Comparison of ENCODE assay signal across 23 mouse cellular contexts in genomic region chr1:184084961-184085360, GRCm38 (mm10). TPM values are rescaled to one million over a fixed set of nuclear protein-coding genes. Genes with fewer than 3 reads are reported as not detected.
A peak's percentile ranks its signal among the peaks of the same experiment; 100 is the strongest.
DNase-seq lines count a peak whose midpoint lies in the region; ATAC-seq and TF ChIP-seq lines count a peak whose summit lies in the region.
"Had no signal": no experiment of that assay in that cellular context is flagged by ENCODE, and none has a peak within 500 bp of the region (broad histone marks: within the 10 kb centered on the region; RNA-seq: fewer than 3 reads in every experiment).

No protein-coding gene starts in this region.

- H3K9ac ChIP-seq in lung, postnatal 0 days (replicated peaks; ENCODE audit: low read depth) = no peak overlapping the region
- no peak overlapping the region for H3K9ac ChIP-seq in stomach, postnatal 0 days (ENCODE audit: low read length)
- H3K9ac ChIP-seq: embryonic facial prominence, embryonic 15.5 days; intestine, embryonic 15.5 days; liver, embryonic 12.5 days had no signal

- H3K9me3 ChIP-seq in lung, postnatal 0 days (ENCODE audit: low read length) = 0 out of 2 replicates have a peak, but pooled peaks cover 2% of the 10 kb centered on the region
- no peaks in the 10 kb centered on the region for H3K9me3 ChIP-seq in stomach, postnatal 0 days (ENCODE audit: control insufficient read depth, low read length)
- H3K9me3 ChIP-seq: embryonic facial prominence, embryonic 15.5 days; hindbrain, embryonic 10.5 days; intestine, embryonic 15.5 days; liver, embryonic 12.5 days had no signal

- H3K27me3 ChIP-seq in lung, postnatal 0 days (replicated peaks; ENCODE audit: insufficient read depth, low read length) = no peaks in the 10 kb centered on the region
- no peaks in the 10 kb centered on the region for H3K27me3 ChIP-seq in stomach, postnatal 0 days (ENCODE audit: control insufficient read depth, insufficient read depth, low read length)
- H3K27me3 ChIP-seq: embryonic facial prominence, embryonic 15.5 days; intestine, embryonic 15.5 days; liver, embryonic 12.5 days had no signal

- H3K4me3 ChIP-seq in lung, postnatal 0 days (ENCODE audit: low read depth, low read length) = no peak overlapping the region
- no peak overlapping the region for H3K4me3 ChIP-seq in stomach, postnatal 0 days (ENCODE audit: low read depth, low read length)
- H3K4me3 ChIP-seq: embryonic facial prominence, embryonic 15.5 days; hindbrain, embryonic 10.5 days; intestine, embryonic 15.5 days; layer of hippocampus, adult 2 months; liver, embryonic 12.5 days; megakaryocyte, embryonic 14.5 days had no signal

- no peak for ATAC-seq in lung, postnatal 0 days
- peak; percentile 57; the same call in 1 of the 2 replicates for ATAC-seq in stomach, postnatal 0 days (ENCODE audit: low FRiP score, low TSS enrichment)
- ATAC-seq in megakaryocyte-erythroid progenitor cell, adult 5-6 weeks (replicated peaks; ENCODE audit: low FRiP score, low TSS enrichment, poor library complexity, severe bottlenecking) = no peak
- ATAC-seq: activated CD4-positive, CD25-positive, alpha-beta regulatory T cell, adult 4 months; hindbrain, embryonic 16.5 days; intestine, embryonic 15.5 days; liver, embryonic 12.5 days had no signal

- DNase-seq in adrenal gland, adult (ENCODE audit: inconsistent age in 2 of 2, low spot score in 1 of 2) = peak; percentile 75 to 85
- no peak for DNase-seq in adrenal gland, postnatal 4 days (ENCODE audit: low spot score in 2 of 2)
- DNase-seq in lung, postnatal 10 days = peak; percentile 39
- no peak for DNase-seq in lung, postnatal 0 days (ENCODE audit: low spot score)
- DNase-seq in adrenal gland, postnatal 14 days = peak; percentile 64
- DNase-seq in stomach, postnatal 0 days (ENCODE audit: low spot score) = no peak
- DNase-seq in layer of hippocampus, adult 18-20 months (ENCODE audit: low spot score in 2 of 2) = no peak
- DNase-seq: cerebellum, adult 8-10 months; kidney, adult 9 months; kidney, postnatal 14 days; lung, adult 18-20 months; midbrain, embryonic 14.5 days; spleen, adult 18-20 months; thymus, postnatal 25 days had no signal

- no peak overlapping the region for H3K27ac ChIP-seq in lung, postnatal 0 days (ENCODE audit: low read length)
- no peak overlapping the region for H3K27ac ChIP-seq in stomach, postnatal 0 days (replicated peaks)
- H3K27ac ChIP-seq: embryonic facial prominence, embryonic 15.5 days; hindbrain, embryonic 10.5 days; intestine, embryonic 15.5 days; layer of hippocampus, adult 2 months; liver, embryonic 12.5 days had no signal

- no peak for TF ChIP-seq CTCF in lung, postnatal 0 days (IDR thresholded peaks at IDR 0.05)
- no peak for TF ChIP-seq CTCF in stomach, postnatal 0 days (IDR thresholded peaks at IDR 0.05; ENCODE audit: low read depth)

- no peak overlapping the region for H3K4me2 ChIP-seq in lung, postnatal 0 days (replicated peaks; ENCODE audit: low read depth, low read length)
- no peak overlapping the region for H3K4me2 ChIP-seq in stomach, postnatal 0 days (replicated peaks; ENCODE audit: low read depth)
- H3K4me2 ChIP-seq: embryonic facial prominence, embryonic 15.5 days; intestine, embryonic 15.5 days; liver, embryonic 12.5 days had no signal

- WGBS in lung, postnatal 0 days = 76% methylated on average over 3 of the region's 3 CpGs
- 76% methylated on average over 3 of the region's 3 CpGs for WGBS in stomach, postnatal 0 days

- H3K4me1 ChIP-seq in lung, postnatal 0 days (ENCODE audit: insufficient read depth, low read depth, low read length) = no peaks in the 10 kb centered on the region
- no peaks in the 10 kb centered on the region for H3K4me1 ChIP-seq in stomach, postnatal 0 days (replicated peaks; ENCODE audit: control insufficient read depth, insufficient read depth)
- H3K4me1 ChIP-seq: embryonic facial prominence, embryonic 15.5 days; hindbrain, embryonic 10.5 days; intestine, embryonic 15.5 days; liver, embryonic 12.5 days had no signal

- no peak for TF ChIP-seq EP300 in lung, postnatal 0 days (IDR thresholded peaks at IDR 0.05)
- TF ChIP-seq EP300 in stomach, postnatal 0 days (optimal IDR thresholded peaks at IDR 0.05) = no peak

- H3K36me3 ChIP-seq in lung, postnatal 0 days (ENCODE audit: insufficient read depth, low read length) = no peaks in the 10 kb centered on the region
- H3K36me3 ChIP-seq in stomach, postnatal 0 days (ENCODE audit: control insufficient read depth, insufficient read depth, low read length) = no peaks in the 10 kb centered on the region
- H3K36me3 ChIP-seq: embryonic facial prominence, embryonic 15.5 days; hindbrain, embryonic 10.5 days; intestine, embryonic 15.5 days; liver, embryonic 12.5 days had no signal

RNA-seq across cellular contexts. Expression of gene 1700056E22Rik, which starts 50.9 kb away (rescaled TPM):
- total RNA-seq in adrenal gland, postnatal 4 days (2021) = 1 to 10 TPM; 2.7 to 3.5 TPM
- polyA plus RNA-seq in lung, postnatal 0 days (2015; fragmentation: Nextera tagmentation; extraction: Ambion mirVana) = 2.2 and 2.3 TPM in 2 replicates
- total RNA-seq in adrenal gland, postnatal 14 days (2021) = 5.4 and 5.7 TPM in 2 replicates
- 1.6 and 2.6 TPM in 2 replicates for polyA plus RNA-seq in stomach, postnatal 0 days (2015; fragmentation: Nextera tagmentation; extraction: Ambion mirVana)
- total RNA-seq in layer of hippocampus, adult 18-20 months (2021) = not detected
- 0.40 TPM in 1 of 2 replicates, not detected in the other for total RNA-seq in megakaryocyte-erythroid progenitor cell, adult 5-6 weeks (2014; fragmentation: Nextera tagmentation)
- 0.50 TPM in 1 of 2 replicates, not detected in the other for total RNA-seq in megakaryocyte-erythroid progenitor cell, adult 5-6 weeks (2017)
- total RNA-seq: layer of hippocampus, adult 2 months had no signal

Comparison
In these comparisons a context has a peak if more than half of its experiments do, and no peak if none do; other contexts are left out.
1. DNase-seq: peak in adrenal gland, adult (2 of 2), lung, postnatal 10 days (single experiment) and adrenal gland, postnatal 14 days (single experiment); none in adrenal gland, postnatal 4 days (0 of 2), lung, postnatal 0 days (single experiment), stomach, postnatal 0 days (single experiment) and layer of hippocampus, adult 18-20 months (0 of 2).